8 mouse cellular contexts compared by ENCODE assay signal in genomic region chr4:135921257-135922120, GRCm38 (mm10). TPM values are rescaled to one million over a fixed set of nuclear protein-coding genes. Genes with fewer than 3 reads are reported as not detected.
A peak's percentile ranks its signal among the peaks of the same experiment; 100 is the strongest.
DNase-seq lines count a peak whose midpoint lies in the region; ATAC-seq and TF ChIP-seq lines count a peak whose summit lies in the region.

No protein-coding gene starts in this region.

- TF ChIP-seq POLR2A in myocyte (IDR thresholded peaks at IDR 0.05; ENCODE audit: insufficient read length, low read depth), result no peak

- no peaks in the 10 kb centered on the region for H3K79me2 ChIP-seq in myocyte (ENCODE audit: control insufficient read depth, insufficient read depth)

- no peak; the same call in 1 of the 2 replicates for ATAC-seq in heart, embryonic 14.5 days (ENCODE audit: insufficient number of reproducible peaks, insufficient read depth, low FRiP score, low read depth)
- ATAC-seq in limb, embryonic 12.5 days (ENCODE audit: insufficient number of reproducible peaks, insufficient read depth, low FRiP score, low TSS enrichment, low read depth), result no peak

- H3K9me3 ChIP-seq in heart, embryonic 14.5 days (ENCODE audit: control insufficient read depth, low read length), result no peaks in the 10 kb centered on the region
- no peaks in the 10 kb centered on the region for H3K9me3 ChIP-seq in limb, embryonic 12.5 days

- H3K4me1 ChIP-seq in brown adipose tissue, adult 24 weeks (ENCODE audit: control insufficient read depth, insufficient read depth, insufficient read length, low read length), result no peaks in the 10 kb centered on the region
- peaks cover 4 to 14% of the 10 kb centered on the region in 2 experiments for H3K4me1 ChIP-seq in heart, embryonic 14.5 days (ENCODE audit: control insufficient read depth in 2 of 2, insufficient read depth in 2 of 2, low read length in 2 of 2)
- H3K4me1 ChIP-seq in limb, embryonic 12.5 days (replicated peaks), result peaks cover 11% of the 10 kb centered on the region; the same call in 1 of the 2 replicates

- no peaks in the 10 kb centered on the region for H3K27me3 ChIP-seq in heart, embryonic 14.5 days (ENCODE audit: control insufficient read depth, insufficient read depth, low read length)
- H3K27me3 ChIP-seq in limb, embryonic 12.5 days, result no peaks in the 10 kb centered on the region
- H3K27me3 ChIP-seq in myocyte (ENCODE audit: control insufficient read depth, insufficient read depth, insufficient read length), result peaks cover 19% of the 10 kb centered on the region

- peak overlapping the region; percentile 94 for H3K4me3 ChIP-seq in layer of hippocampus, adult 2 months
- H3K4me3 ChIP-seq in brown adipose tissue, adult 24 weeks (ENCODE audit: insufficient read depth, low read depth, low read length), result peak overlapping the region; percentile 81
- H3K4me3 ChIP-seq in heart, embryonic 14.5 days (ENCODE audit: control insufficient read depth in 1 of 2, insufficient read depth in 1 of 2, low read depth in 1 of 2, low read length in 2 of 2), result peak overlapping the region; percentile 65 to 93
- peak overlapping the region; percentile 76 for H3K4me3 ChIP-seq in limb, embryonic 12.5 days (replicated peaks)
- H3K4me3 ChIP-seq in myocyte, result peak overlapping the region; percentile 47

- peak overlapping the region; percentile 71; the same call in 1 of the 2 replicates for H3K27ac ChIP-seq in layer of hippocampus, adult 2 months
- peak overlapping the region; percentile 59 for H3K27ac ChIP-seq in brown adipose tissue, adult 24 weeks (replicated peaks; ENCODE audit: low read depth, low read length)
- H3K27ac ChIP-seq in heart, embryonic 14.5 days (replicated peaks in 1 of 2; ENCODE audit: control insufficient read depth in 1 of 2, insufficient read depth in 1 of 2, low read depth in 2 of 2, low read length in 2 of 2), result peak overlapping the region; percentile 65 to 67; a peak in 3 of 4 replicates
- peak overlapping the region; percentile 81 for H3K27ac ChIP-seq in limb, embryonic 12.5 days

- H3K4me2 ChIP-seq in heart, embryonic 14.5 days (ENCODE audit: low read length), result peak overlapping the region; percentile 98
- peak overlapping the region; percentile 90 for H3K4me2 ChIP-seq in limb, embryonic 12.5 days
- peak overlapping the region; percentile 98 for H3K4me2 ChIP-seq in myocyte (ENCODE audit: low read depth)

- DNase-seq in layer of hippocampus, adult 2 months (ENCODE audit: low spot score in 2 of 2), result no peak
- DNase-seq in layer of hippocampus, adult 8-10 months (ENCODE audit: low spot score in 2 of 2), result no peak
- no peak for DNase-seq in gastrocnemius, postnatal 4 days (ENCODE audit: low spot score in 2 of 2)
- no peak for DNase-seq in spleen, postnatal 36 days (ENCODE audit: low spot score in 2 of 2)

- H3K9ac ChIP-seq in heart, embryonic 14.5 days (ENCODE audit: low read length), result peak overlapping the region; percentile 84
- H3K9ac ChIP-seq in limb, embryonic 12.5 days (replicated peaks), result peak overlapping the region; percentile 80

- peak overlapping the region; percentile 26 for H3ac ChIP-seq in myocyte (ENCODE audit: control insufficient read depth, insufficient read length)

- peaks cover 19% of the 10 kb centered on the region for H3K36me3 ChIP-seq in heart, embryonic 14.5 days (ENCODE audit: control insufficient read depth, insufficient read depth, low read length)
- H3K36me3 ChIP-seq in limb, embryonic 12.5 days, result peaks cover 23% of the 10 kb centered on the region
- no peaks in the 10 kb centered on the region for H3K36me3 ChIP-seq in myocyte (ENCODE audit: control insufficient read depth, insufficient read depth)

- 14% methylated on average over 26 of the region's 26 CpGs for WGBS in heart, embryonic 14.5 days
- 7% methylated on average over 26 of the region's 26 CpGs for WGBS in limb, embryonic 12.5 days

- TF ChIP-seq CTCF in layer of hippocampus, adult 2 months (conservative IDR thresholded peaks at IDR 0.05), result no peak

TF ChIP-seq in myocyte, 11 proteins besides CTCF, POLR2A, EP300 and RAD21:
- no peak for TF ChIP-seq SRF (IDR thresholded peaks at IDR 0.05; ENCODE audit: control insufficient read depth, insufficient read length, low read depth)
- no peak for TF ChIP-seq MAX (IDR thresholded peaks at IDR 0.05; ENCODE audit: low read depth)
- TF ChIP-seq E2F4 (IDR thresholded peaks at IDR 0.05; ENCODE audit: insufficient read depth), result no peak
- TF ChIP-seq POLR2AphosphoS2 (IDR thresholded peaks at IDR 0.05; ENCODE audit: insufficient read length, low read depth), result no peak
- no peak for TF ChIP-seq MYOD1 (IDR thresholded peaks at IDR 0.05; ENCODE audit: control insufficient read depth in 1 of 3, insufficient read length in 2 of 3, low read depth in 2 of 3)
- no peak for TF ChIP-seq USF1 (IDR thresholded peaks at IDR 0.05; ENCODE audit: low read depth)
- no peak for TF ChIP-seq REST (IDR thresholded peaks at IDR 0.05; ENCODE audit: insufficient read depth, insufficient read length)
- no peak for TF ChIP-seq CEBPB (IDR thresholded peaks at IDR 0.05; ENCODE audit: insufficient read depth, poor library complexity, severe bottlenecking)
- no peak for TF ChIP-seq MYOG (IDR thresholded peaks at IDR 0.05; ENCODE audit: control insufficient read depth in 1 of 3, insufficient read depth in 1 of 3, insufficient read length in 2 of 3, low read depth in 2 of 3)
- no peak for TF ChIP-seq TCF3 (IDR thresholded peaks at IDR 0.05; ENCODE audit: insufficient read length, low read depth)
- TF ChIP-seq TCF12 (IDR thresholded peaks at IDR 0.05; ENCODE audit: insufficient read depth, poor library complexity, severe bottlenecking), result no peak

RNA-seq across cellular contexts. Expression of gene Fuca1, which starts 1.0 kb away (rescaled TPM):
- 10 to 100 TPM; 39.4 to 39.7 TPM for total RNA-seq in layer of hippocampus, adult 2 months (2021)
- total RNA-seq in layer of hippocampus, adult 8-10 months (2022), result 10 to 100 TPM; 51.2 to 73.5 (median 59.2) TPM
- 106 and 110 TPM in 2 replicates for polyA plus RNA-seq in brown adipose tissue, adult 24 weeks (2012; ENCODE audit: insufficient read depth, insufficient read length, missing spikeins)
- polyA plus RNA-seq in heart, embryonic 14.5 days (2014; fragmentation: Nextera tagmentation; extraction: Ambion mirVana), result 50.1 and 63.0 TPM in 2 replicates
- 47.0 and 51.0 TPM in 2 replicates for polyA plus RNA-seq in limb, embryonic 12.5 days (2016; fragmentation: Nextera tagmentation; extraction: Ambion mirVana)
- polyA plus RNA-seq in myocyte (2012; fragmentation: generic; extraction: Trizol), result 29.8 TPM
- total RNA-seq in gastrocnemius, postnatal 4 days (2021), result 10 to 100 TPM; 46.6 to 46.7 TPM

RNA-seq across cellular contexts. Expression of gene Hmgcl, which starts 24.8 kb away (rescaled TPM):
- 10 to 100 TPM; 35.2 to 36.1 TPM for total RNA-seq in layer of hippocampus, adult 2 months (2021)
- 10 to 100 TPM; 34.6 to 39.1 (median 37.6) TPM for total RNA-seq in layer of hippocampus, adult 8-10 months (2022)
- polyA plus RNA-seq in brown adipose tissue, adult 24 weeks (2012; ENCODE audit: insufficient read depth, insufficient read length, missing spikeins), result 45.1 and 79.9 TPM in 2 replicates
- 91.6 and 96.7 TPM in 2 replicates for polyA plus RNA-seq in heart, embryonic 14.5 days (2014; fragmentation: Nextera tagmentation; extraction: Ambion mirVana)
- polyA plus RNA-seq in limb, embryonic 12.5 days (2016; fragmentation: Nextera tagmentation; extraction: Ambion mirVana), result 78.5 and 81.5 TPM in 2 replicates
- polyA plus RNA-seq in myocyte (2012; fragmentation: generic; extraction: Trizol), result 44.1 TPM
- 10 to 100 TPM; 46.6 to 47.7 TPM for total RNA-seq in gastrocnemius, postnatal 4 days (2021)

RNA-seq across cellular contexts. Expression of gene Cnr2, which starts 26.3 kb away (rescaled TPM):
- under 1 TPM in 1 of 2 experiments, not detected in 1; 0.12 TPM for total RNA-seq in layer of hippocampus, adult 2 months (2021)
- under 1 TPM in 3 of 4 experiments, not detected in 1; 0.08 to 0.98 (median 0.92) TPM for total RNA-seq in layer of hippocampus, adult 8-10 months (2022)
- 0.55 and 0.58 TPM in 2 replicates for polyA plus RNA-seq in brown adipose tissue, adult 24 weeks (2012; ENCODE audit: insufficient read depth, insufficient read length, missing spikeins)
- 0.36 and 0.38 TPM in 2 replicates for polyA plus RNA-seq in heart, embryonic 14.5 days (2014; fragmentation: Nextera tagmentation; extraction: Ambion mirVana)
- polyA plus RNA-seq in limb, embryonic 12.5 days (2016; fragmentation: Nextera tagmentation; extraction: Ambion mirVana), result 0.22 and 0.45 TPM in 2 replicates
- polyA plus RNA-seq in myocyte (2012; fragmentation: generic; extraction: Trizol), result not detected
- under 1 TPM; 0.65 to 0.78 TPM for total RNA-seq in gastrocnemius, postnatal 4 days (2021)

RNA-seq across cellular contexts. Expression of gene Gale, which starts 42.0 kb away (rescaled TPM):
- 10 to 100 TPM; 22.6 to 23.8 TPM for total RNA-seq in layer of hippocampus, adult 2 months (2021)
- total RNA-seq in layer of hippocampus, adult 8-10 months (2022), result 10 to 100 TPM; 22.3 to 28.1 (median 26.3) TPM
- 40.3 and 53.3 TPM in 2 replicates for polyA plus RNA-seq in brown adipose tissue, adult 24 weeks (2012; ENCODE audit: insufficient read depth, insufficient read length, missing spikeins)
- polyA plus RNA-seq in heart, embryonic 14.5 days (2014; fragmentation: Nextera tagmentation; extraction: Ambion mirVana), result 16.8 and 19.0 TPM in 2 replicates
- polyA plus RNA-seq in limb, embryonic 12.5 days (2016; fragmentation: Nextera tagmentation; extraction: Ambion mirVana), result 32.1 and 33.3 TPM in 2 replicates
- polyA plus RNA-seq in myocyte (2012; fragmentation: generic; extraction: Trizol), result 51.3 TPM
- 1 to 10 TPM; 7.1 to 7.7 TPM for total RNA-seq in gastrocnemius, postnatal 4 days (2021)

RNA-seq across cellular contexts. Expression of gene Pnrc2, which starts 47.8 kb away (rescaled TPM):
- total RNA-seq in layer of hippocampus, adult 2 months (2021), result 10 to 100 TPM; 52.7 to 54.8 TPM
- total RNA-seq in layer of hippocampus, adult 8-10 months (2022), result 10 to 100 TPM; 47.2 to 86.0 (median 47.7) TPM
- 86.4 and 125 TPM in 2 replicates for polyA plus RNA-seq in brown adipose tissue, adult 24 weeks (2012; ENCODE audit: insufficient read depth, insufficient read length, missing spikeins)
- polyA plus RNA-seq in heart, embryonic 14.5 days (2014; fragmentation: Nextera tagmentation; extraction: Ambion mirVana), result 133 and 137 TPM in 2 replicates
- 209 and 220 TPM in 2 replicates for polyA plus RNA-seq in limb, embryonic 12.5 days (2016; fragmentation: Nextera tagmentation; extraction: Ambion mirVana)
- 45.2 TPM for polyA plus RNA-seq in myocyte (2012; fragmentation: generic; extraction: Trizol)
- 10 to 100 TPM; 76.6 to 91.3 TPM for total RNA-seq in gastrocnemius, postnatal 4 days (2021)
